9 mouse cellular contexts compared by ENCODE assay signal in the genomic region with DNA sequence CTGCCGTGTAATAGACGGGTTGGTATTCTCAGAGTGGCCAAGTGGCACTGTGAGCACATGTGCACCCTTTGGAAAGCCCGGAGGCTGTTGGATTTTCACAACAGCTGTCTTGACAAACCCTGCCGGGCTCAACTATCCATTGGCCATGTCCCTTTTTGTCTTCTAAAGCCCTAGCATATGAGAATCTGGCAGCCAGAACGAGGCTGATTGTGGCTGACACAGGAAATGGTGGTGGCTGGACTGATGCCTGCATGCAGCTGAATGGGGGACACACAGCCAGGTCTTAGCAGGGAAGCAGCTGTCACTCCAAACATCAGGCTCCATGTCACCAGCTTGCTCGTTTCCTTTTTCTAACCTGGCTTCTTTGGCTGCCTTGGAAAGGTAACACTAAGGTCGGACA. TPM values are rescaled to one million over a fixed set of nuclear protein-coding genes. Genes with fewer than 3 reads are reported as not detected.
DNase-seq lines count a peak whose midpoint lies in the region; ATAC-seq lines count a peak whose summit lies in the region.
"Had no signal": no experiment of that assay in that cellular context is flagged by ENCODE, and none has a peak within 500 bp of the region (broad histone marks: within the 10 kb centered on the region; RNA-seq: fewer than 3 reads in every experiment).

No protein-coding gene starts in this region.

- no peaks in the 10 kb centered on the region for H3K9me3 ChIP-seq in hindbrain, embryonic 10.5 days
- H3K9me3 ChIP-seq in hindbrain, embryonic 11.5 days (ENCODE audit: control insufficient read depth, low read length) = no peaks in the 10 kb centered on the region
- H3K9me3 ChIP-seq in neural tube, embryonic 14.5 days (ENCODE audit: control insufficient read depth, low read length) = no peaks in the 10 kb centered on the region
- H3K9me3 ChIP-seq: G1E had no signal

- H3K4me3 ChIP-seq in hindbrain, embryonic 10.5 days = no peak overlapping the region
- no peak overlapping the region for H3K4me3 ChIP-seq in hindbrain, embryonic 11.5 days (ENCODE audit: low read depth, low read length)
- no peak overlapping the region for H3K4me3 ChIP-seq in neural tube, embryonic 14.5 days (ENCODE audit: low read depth, low read length)

- H3K4me1 ChIP-seq in hindbrain, embryonic 10.5 days (replicated peaks) = peaks cover 40% of the 10 kb centered on the region
- H3K4me1 ChIP-seq in hindbrain, embryonic 11.5 days (replicated peaks; ENCODE audit: control insufficient read depth, insufficient read depth, low read length) = peaks cover 4% of the 10 kb centered on the region; the same call in 1 of the 2 replicates
- peaks cover 22% of the 10 kb centered on the region for H3K4me1 ChIP-seq in neural tube, embryonic 14.5 days (ENCODE audit: control insufficient read depth, insufficient read depth, low read length)

- peak overlapping the region; percentile 40; the same call in 1 of the 2 replicates for H3K27ac ChIP-seq in hindbrain, embryonic 10.5 days
- H3K27ac ChIP-seq in hindbrain, embryonic 11.5 days (ENCODE audit: low read depth, low read length) = no peak overlapping the region
- peak overlapping the region; percentile 97 for H3K27ac ChIP-seq in neural tube, embryonic 14.5 days (ENCODE audit: low read depth, low read length)

- WGBS in hindbrain, embryonic 10.5 days = 52% methylated on average over 7 of the region's 7 CpGs
- 61% methylated on average over 7 of the region's 7 CpGs for WGBS in hindbrain, embryonic 11.5 days
- 35% methylated on average over 7 of the region's 7 CpGs for WGBS in neural tube, embryonic 14.5 days

- H3K9ac ChIP-seq in hindbrain, embryonic 11.5 days (ENCODE audit: low read depth, low read length) = no peak overlapping the region
- no peak overlapping the region for H3K9ac ChIP-seq in neural tube, embryonic 14.5 days (replicated peaks; ENCODE audit: low read depth, low read length)

- no peak overlapping the region for H3K4me2 ChIP-seq in hindbrain, embryonic 11.5 days (replicated peaks; ENCODE audit: low read depth, low read length)
- peak overlapping the region; percentile 46 for H3K4me2 ChIP-seq in neural tube, embryonic 14.5 days (ENCODE audit: low read depth, low read length)

- no peak for ATAC-seq in hindbrain, embryonic 11.5 days (ENCODE audit: low FRiP score)
- ATAC-seq in neural tube, embryonic 14.5 days (ENCODE audit: low read depth) = no peak

- H3K27me3 ChIP-seq in hindbrain, embryonic 10.5 days (ENCODE audit: insufficient read depth, poor library complexity, severe bottlenecking) = peaks cover 9% of the 10 kb centered on the region; the same call in 1 of the 2 replicates
- H3K27me3 ChIP-seq in hindbrain, embryonic 11.5 days (ENCODE audit: control insufficient read depth, insufficient read depth, low read length) = no peaks in the 10 kb centered on the region
- H3K27me3 ChIP-seq in neural tube, embryonic 14.5 days (ENCODE audit: control insufficient read depth, insufficient read depth, low read length) = no peaks in the 10 kb centered on the region

- no peak for DNase-seq in hindbrain, embryonic 10.5 days (ENCODE audit: low spot score)
- no peak for DNase-seq in hindbrain, embryonic 11.5 days (ENCODE audit: low spot score)
- peak; percentile 70 for DNase-seq in Muller cell, postnatal 12 days (ENCODE audit: inconsistent ontology term)
- DNase-seq in heart, adult 18-20 months = peak; percentile 74 to 80
- DNase-seq in kidney, postnatal 14 days = peak; percentile 62
- DNase-seq in right cerebral cortex, postnatal 36 days (ENCODE audit: low spot score in 2 of 2) = no peak
- DNase-seq in thymus, postnatal 10 days (ENCODE audit: low spot score in 2 of 2) = no peak

- peaks cover 3% of the 10 kb centered on the region for H3K36me3 ChIP-seq in hindbrain, embryonic 10.5 days
- H3K36me3 ChIP-seq in hindbrain, embryonic 11.5 days (ENCODE audit: control insufficient read depth, insufficient read depth, low read length) = no peaks in the 10 kb centered on the region
- H3K36me3 ChIP-seq in neural tube, embryonic 14.5 days (ENCODE audit: control insufficient read depth, insufficient read depth, low read length) = 0 out of 2 replicates have a peak, but pooled peaks cover 3% of the 10 kb centered on the region

RNA-seq across cellular contexts. Expression of a gene that starts 0.7 kb away (rescaled TPM):
- polyA plus RNA-seq in hindbrain, embryonic 10.5 days (2016; fragmentation: Nextera tagmentation; extraction: Ambion mirVana) = 313 and 331 TPM in 2 replicates
- polyA plus RNA-seq in hindbrain, embryonic 11.5 days (2014; fragmentation: Nextera tagmentation; extraction: Ambion mirVana) = 411 and 461 TPM in 2 replicates
- total RNA-seq in heart, adult 18-20 months (2021) = 100 to 1,000 TPM; 371 to 461 TPM
- polyA plus RNA-seq in neural tube, embryonic 14.5 days (2014; fragmentation: Nextera tagmentation; extraction: Ambion mirVana) = 506 and 594 TPM in 2 replicates

RNA-seq across cellular contexts. Expression of a gene that starts 36.7 kb away (rescaled TPM):
- polyA plus RNA-seq in hindbrain, embryonic 10.5 days (2016; fragmentation: Nextera tagmentation; extraction: Ambion mirVana) = 16.0 and 16.2 TPM in 2 replicates
- 12.2 and 12.3 TPM in 2 replicates for polyA plus RNA-seq in hindbrain, embryonic 11.5 days (2014; fragmentation: Nextera tagmentation; extraction: Ambion mirVana)
- total RNA-seq in heart, adult 18-20 months (2021) = 100 to 1,000 TPM; 100 to 107 TPM
- 9.6 and 13.2 TPM in 2 replicates for polyA plus RNA-seq in neural tube, embryonic 14.5 days (2014; fragmentation: Nextera tagmentation; extraction: Ambion mirVana)

Comparison
In these comparisons a context has a peak if more than half of its experiments do, and no peak if none do; other contexts are left out.
1. DNase-seq: peak in Muller cell, postnatal 12 days (single experiment), heart, adult 18-20 months (2 of 2) and kidney, postnatal 14 days (single experiment); none in hindbrain, embryonic 10.5 days (single experiment), hindbrain, embryonic 11.5 days (single experiment), right cerebral cortex, postnatal 36 days (0 of 2) and thymus, postnatal 10 days (0 of 2).